Mouse (Mus musculus) limb, embryonic 11.5 days (tissue): Measurements from ENCODE around the gene Adcy1. TPM values are rescaled to one million over a fixed set of nuclear protein-coding genes. Genes with fewer than 3 reads are reported as not detected.

Source experiments
- ATAC-seq: fragments of 200-750 bp; cut with Nextera tagmentation; 2 replicates; pipeline ENCODE4 v1.8.0; 2017; ENCODE audit warnings: low read depth; ENCODE audit not compliant: insufficient number of reproducible peaks, low FRiP score, low TSS enrichment
- DNase-seq: peaks from one replicate; pipeline ENCODE4 v3.0.0-alpha.2; 2015; ENCODE audit warnings: low spot score
- H3K27ac ChIP-seq: fragments of 300-500 bp; sonication (generic); replicated peaks from 2 replicates; pipeline ENCODE4 v1.5.1; 2014; ENCODE audit warnings: low read depth, mild to moderate bottlenecking, low read length
- H3K27me3 ChIP-seq: fragments of 300-500 bp; sonication (generic); 2 replicates; pipeline ENCODE4 v1.6.1; 2014; ENCODE audit warnings: mild to moderate bottlenecking, low read length, mixed read lengths; ENCODE audit not compliant: control insufficient read depth, insufficient read depth
- H3K36me3 ChIP-seq: fragments of 300-500 bp; sonication (generic); 2 replicates; pipeline ENCODE4 v1.6.1; 2014; ENCODE audit warnings: mild to moderate bottlenecking, low read length, moderate library complexity, mixed read lengths; ENCODE audit not compliant: control insufficient read depth, insufficient read depth
- H3K4me1 ChIP-seq: fragments of 300-500 bp; sonication (generic); 2 replicates; pipeline ENCODE4 v1.6.1; 2014; ENCODE audit warnings: low read length, mixed read lengths; ENCODE audit not compliant: control insufficient read depth, insufficient read depth
- H3K4me2 ChIP-seq: fragments of 300-500 bp; sonication (generic); 2 replicates; pipeline ENCODE4 v1.6.1; 2014; ENCODE audit warnings: low read depth, mild to moderate bottlenecking, moderate library complexity; ENCODE audit not compliant: severe bottlenecking
- H3K4me3 ChIP-seq: fragments of 300-500 bp; sonication (generic); 2 replicates; pipeline ENCODE4 v1.5.1; 2014; ENCODE audit warnings: low read depth, low read length
- H3K9ac ChIP-seq: fragments of 300-500 bp; sonication (generic); 2 replicates; pipeline ENCODE4 v1.6.1; 2014; ENCODE audit warnings: mild to moderate bottlenecking, low read length
- H3K9me3 ChIP-seq: fragments of 300-500 bp; sonication (generic); 2 replicates; pipeline ENCODE4 v1.6.1; 2016; ENCODE audit warnings: low read length; ENCODE audit not compliant: control insufficient read depth
- WGBS: fragments of 180-500 bp; shearing (Covaris S2); extraction: QIAGEN DNeasy Blood & Tissue Kit; methylation state at CpG from one replicate; pipeline ENCODE4 v1.1.7; 2014; 5-methylcytosine and 5-hydroxymethylcytosine counted together
- polyA plus RNA-seq: library from polyadenylated mRNA; unstranded; fragments of >200 nt; fragmentation: Nextera tagmentation; extraction: Ambion mirVana; gene quantifications from 2 replicates; pipeline ENCODE4 v1.2.1, GENCODE M21; 2014

Gene Adcy1
- polyA plus RNA-seq, 1 experiment from 2014 or later = 0.92 TPM

DNA sequence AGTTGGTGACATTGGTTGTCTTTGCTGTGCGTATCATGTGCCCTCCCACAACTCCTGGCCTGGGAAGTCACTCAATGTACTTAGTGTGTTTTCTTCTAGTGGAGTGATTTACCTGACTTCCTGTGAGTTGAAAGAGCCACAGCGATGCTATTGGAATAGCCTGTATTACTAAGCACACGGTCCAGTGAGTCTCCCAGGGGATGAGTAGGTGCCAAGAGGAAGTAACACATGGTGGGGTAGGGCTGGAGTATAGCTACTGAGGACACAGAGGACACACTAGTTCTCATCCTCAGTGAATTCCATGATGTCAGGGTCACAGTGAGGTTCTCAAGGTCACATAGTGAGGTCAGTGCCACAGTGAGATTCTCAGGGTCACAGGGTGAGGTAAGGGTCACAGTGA lies 13.2 kb downstream of the Adcy1 start:
- H3K27me3 ChIP-seq = no peaks in the 10 kb centered on the region
- H3K27ac ChIP-seq = no peak overlapping the region
- H3K36me3 ChIP-seq = no peaks in the 10 kb centered on the region
- H3K4me3 ChIP-seq = no peak overlapping the region
- no peaks in the 10 kb centered on the region for H3K9me3 ChIP-seq
- DNase-seq (no peak), ATAC-seq (no peak)
- H3K9ac ChIP-seq = no peak overlapping the region
- 78% methylated on average over 3 of the region's 3 CpGs for WGBS
- no peaks in the 10 kb centered on the region for H3K4me1 ChIP-seq
- H3K4me2 ChIP-seq = no peak overlapping the region

DNA sequence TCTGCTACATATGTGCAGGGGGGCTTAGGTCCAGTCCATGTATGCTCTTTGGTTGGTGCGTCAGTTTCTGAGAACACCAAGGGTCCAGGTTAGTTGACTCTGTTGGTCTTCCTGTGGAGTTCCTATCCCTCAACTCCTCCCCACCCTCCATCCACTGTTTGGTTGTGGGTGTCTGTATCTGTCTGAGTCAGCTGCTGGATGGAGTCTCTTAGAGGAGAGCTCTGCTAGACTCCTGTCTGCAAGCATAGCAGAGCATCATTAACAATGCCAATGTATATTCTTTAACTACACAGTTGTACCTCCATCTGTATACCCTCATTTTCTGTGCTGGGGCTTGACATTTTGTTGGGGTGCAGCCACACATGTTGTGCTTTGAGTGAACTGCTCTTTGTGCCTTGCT lies 18.6 kb downstream of the Adcy1 start:
- H3K27me3 ChIP-seq = no peaks in the 10 kb centered on the region
- DNase-seq (no peak), ATAC-seq (no peak)
- no peaks in the 10 kb centered on the region for H3K4me1 ChIP-seq
- no peaks in the 10 kb centered on the region for H3K9me3 ChIP-seq
- H3K4me3 ChIP-seq = no peak overlapping the region
- no peak overlapping the region for H3K9ac ChIP-seq
- 94% methylated on average over 1 of the region's 1 CpGs for WGBS
- H3K36me3 ChIP-seq = no peaks in the 10 kb centered on the region
- no peak overlapping the region for H3K27ac ChIP-seq
- H3K4me2 ChIP-seq = no peak overlapping the region

DNA sequence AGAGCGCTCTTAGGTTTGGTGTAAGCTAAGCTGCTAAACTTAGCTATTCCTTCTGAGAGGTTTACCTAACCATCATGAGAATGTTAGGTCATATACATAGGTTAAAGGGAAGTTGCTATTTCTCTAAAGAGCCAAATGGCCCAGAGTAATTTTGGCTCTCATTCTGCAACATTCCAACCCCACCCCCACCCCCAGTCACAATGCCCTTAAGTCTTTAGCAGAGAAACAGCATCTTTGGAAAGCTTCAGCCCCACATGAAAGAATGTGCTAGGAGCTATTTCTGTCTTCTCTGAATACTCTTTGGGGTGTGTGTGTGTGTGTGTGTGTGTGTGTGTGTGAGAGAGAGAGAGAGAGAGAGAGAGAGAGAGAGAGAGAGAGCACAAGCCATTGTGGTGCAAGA lies 20.6 kb downstream of the Adcy1 start:
- DNase-seq (no peak), ATAC-seq (no peak)
- H3K27me3 ChIP-seq = no peaks in the 10 kb centered on the region
- H3K4me3 ChIP-seq = no peak overlapping the region
- 100% methylated on average over 1 of the region's 1 CpGs for WGBS
- H3K4me1 ChIP-seq = no peaks in the 10 kb centered on the region
- no peak overlapping the region for H3K27ac ChIP-seq
- no peaks in the 10 kb centered on the region for H3K9me3 ChIP-seq
- no peaks in the 10 kb centered on the region for H3K36me3 ChIP-seq
- H3K9ac ChIP-seq = no peak overlapping the region
- no peak overlapping the region for H3K4me2 ChIP-seq

DNA sequence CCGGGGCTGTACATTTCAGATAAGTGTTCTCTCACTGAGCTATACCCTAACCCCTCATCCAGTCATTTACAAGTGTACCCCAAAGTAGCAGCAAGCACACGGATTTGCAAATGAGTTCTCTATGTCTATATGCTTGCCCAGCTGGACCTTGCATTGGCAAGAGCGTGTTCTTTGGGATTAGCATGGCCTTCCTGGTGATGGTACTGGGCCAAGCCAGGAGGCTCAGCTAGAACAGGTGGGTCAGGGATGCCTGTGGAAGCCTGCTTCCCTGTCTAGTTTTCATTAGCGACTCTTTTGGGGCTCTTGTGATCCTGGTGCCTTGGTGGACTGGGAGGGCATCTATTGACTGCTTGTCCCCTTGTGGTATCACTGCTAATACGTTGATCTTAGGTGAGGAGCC lies 21.9 kb downstream of the Adcy1 start:
- no peak overlapping the region for H3K9ac ChIP-seq
- H3K4me3 ChIP-seq = no peak overlapping the region
- 90% methylated on average over 5 of the region's 5 CpGs for WGBS
- no peaks in the 10 kb centered on the region for H3K4me1 ChIP-seq
- no peak overlapping the region for H3K4me2 ChIP-seq
- H3K9me3 ChIP-seq = no peaks in the 10 kb centered on the region
- H3K27ac ChIP-seq = no peak overlapping the region
- no peaks in the 10 kb centered on the region for H3K27me3 ChIP-seq
- ATAC-seq (no peak), DNase-seq (no peak)
- H3K36me3 ChIP-seq = no peaks in the 10 kb centered on the region

DNA sequence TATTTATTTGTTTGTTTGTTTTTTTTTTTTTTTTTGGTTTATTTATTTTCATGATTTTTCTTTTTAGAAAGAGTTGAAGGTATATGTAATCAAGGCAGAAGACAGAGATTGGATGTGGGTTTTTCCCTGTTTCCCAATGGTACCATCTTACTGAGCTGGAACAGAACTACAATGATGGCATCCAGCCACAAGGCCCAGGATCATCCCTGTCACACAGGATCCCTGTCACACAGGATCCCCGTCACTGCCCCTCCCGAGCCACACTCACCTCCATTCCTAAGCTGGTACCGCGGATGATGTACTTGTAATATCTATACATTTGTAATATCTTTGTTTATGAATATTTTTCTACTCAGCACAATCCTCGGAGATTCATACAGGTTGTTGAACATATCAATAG lies 27.8 kb downstream of the Adcy1 start:
- WGBS = 95% methylated on average over 5 of the region's 5 CpGs
- Histone ChIP-seq H3K9ac (no peak overlapping the region), H3K4me2 (no peak overlapping the region), H3K9me3 (no peaks in the 10 kb centered on the region), H3K27me3 (no peaks in the 10 kb centered on the region), H3K4me1 (no peaks in the 10 kb centered on the region), H3K4me3 (no peak overlapping the region), H3K27ac (no peak overlapping the region), H3K36me3 (no peaks in the 10 kb centered on the region)
- ATAC-seq (no peak), DNase-seq (no peak)

DNA sequence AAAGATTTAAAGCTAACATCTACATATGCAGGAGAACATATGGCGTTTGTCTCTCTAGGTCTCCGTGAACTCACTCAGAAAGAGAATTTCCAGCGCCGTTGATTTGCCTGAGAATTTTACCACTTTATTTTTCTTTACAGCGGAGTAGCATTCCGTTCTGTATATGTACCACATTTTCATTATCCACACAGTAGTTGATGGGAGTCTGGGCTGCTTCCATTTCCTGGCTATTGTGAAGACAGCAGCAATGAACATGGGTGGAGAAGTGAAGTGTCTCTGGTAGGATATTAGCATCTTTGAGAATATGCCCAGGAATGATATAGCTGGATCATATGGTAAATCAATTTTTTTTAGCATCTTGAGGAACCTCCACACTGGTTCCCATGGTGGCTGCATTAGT lies 31.6 kb downstream of the Adcy1 start:
- Histone ChIP-seq H3K4me1 (no peaks in the 10 kb centered on the region), H3K9ac (no peak overlapping the region), H3K4me3 (no peak overlapping the region), H3K9me3 (no peaks in the 10 kb centered on the region), H3K27ac (no peak overlapping the region), H3K36me3 (no peaks in the 10 kb centered on the region), H3K4me2 (no peak overlapping the region), H3K27me3 (no peaks in the 10 kb centered on the region)
- WGBS = 95% methylated on average over 6 of the region's 6 CpGs
- no peak for DNase-seq
- no peak for ATAC-seq

DNA sequence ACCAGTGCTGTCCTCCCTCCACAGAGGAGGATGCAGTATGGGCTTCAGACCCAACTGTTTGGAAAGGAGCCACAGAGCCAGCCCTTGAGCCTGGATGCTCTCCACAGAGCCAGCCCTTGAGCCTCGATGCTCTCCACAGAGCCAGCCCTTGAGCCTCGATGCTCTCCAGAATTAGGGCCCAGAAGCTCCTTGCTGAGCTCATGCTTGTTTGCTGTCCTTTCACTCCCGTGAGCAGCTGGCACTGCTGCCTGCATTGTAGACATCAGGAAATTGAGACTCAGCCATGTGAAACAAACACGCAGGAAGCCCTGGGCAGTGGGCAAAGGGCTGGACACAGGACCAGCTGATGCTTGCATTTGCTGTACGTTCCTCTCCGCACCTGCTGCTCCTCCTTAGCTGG lies 38.4 kb downstream of the Adcy1 start:
- H3K27me3 ChIP-seq = no peaks in the 10 kb centered on the region
- H3K4me2 ChIP-seq = no peak overlapping the region
- ATAC-seq (no peak), DNase-seq (no peak)
- no peaks in the 10 kb centered on the region for H3K36me3 ChIP-seq
- no peaks in the 10 kb centered on the region for H3K9me3 ChIP-seq
- no peaks in the 10 kb centered on the region for H3K4me1 ChIP-seq
- H3K4me3 ChIP-seq = no peak overlapping the region
- no peak overlapping the region for H3K27ac ChIP-seq
- H3K9ac ChIP-seq = no peak overlapping the region
- 85% methylated on average over 6 of the region's 6 CpGs for WGBS

DNA sequence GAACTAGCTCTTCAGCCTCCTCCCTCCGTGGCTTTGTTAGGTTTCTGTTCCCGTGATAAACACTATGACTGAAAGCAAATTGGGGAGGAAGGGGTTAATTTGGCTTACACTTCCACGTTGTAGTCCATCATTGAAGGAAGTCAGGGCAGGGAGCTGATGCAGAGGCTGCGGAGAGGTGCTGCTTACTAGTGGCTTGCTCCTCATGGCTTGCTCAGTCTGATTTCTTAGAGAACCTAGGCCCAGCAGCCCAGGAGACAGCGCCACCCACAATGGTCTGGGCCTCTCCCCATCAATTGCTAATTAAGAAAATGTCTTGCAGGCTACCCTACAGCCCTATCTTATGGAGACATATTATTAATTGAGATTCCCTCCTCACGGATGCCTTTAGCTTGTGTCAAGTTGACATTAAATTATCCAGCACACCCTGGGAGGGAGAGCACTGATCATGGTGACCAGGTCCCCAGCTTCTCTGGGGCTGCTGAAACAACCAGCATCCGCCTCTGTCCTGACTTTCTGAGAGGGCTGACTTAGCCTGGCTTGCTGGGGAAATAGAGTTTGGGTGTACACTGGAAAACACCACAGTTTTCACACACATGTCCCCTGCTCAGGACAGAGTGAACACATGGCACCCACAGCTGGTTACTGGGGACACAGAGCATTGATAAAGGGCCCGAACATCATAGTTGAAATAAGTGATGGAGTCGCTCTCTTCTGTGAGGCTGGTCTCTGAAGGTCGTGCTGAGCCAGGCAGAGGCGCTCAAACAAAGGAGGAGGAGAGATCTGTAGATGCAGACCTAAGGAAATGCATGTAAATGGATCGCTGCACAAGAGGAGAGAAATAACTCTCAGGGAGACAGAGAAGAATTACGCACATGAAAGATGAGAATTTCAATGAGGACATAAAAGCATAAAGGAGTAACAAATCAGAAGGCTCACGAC lies 39.2 kb downstream of the Adcy1 start:
- no peaks in the 10 kb centered on the region for H3K9me3 ChIP-seq
- ATAC-seq = no peak
- WGBS = 73% methylated on average over 14 of the region's 14 CpGs
- no peak overlapping the region for H3K4me3 ChIP-seq
- no peak for DNase-seq
- H3K27me3 ChIP-seq = no peaks in the 10 kb centered on the region
- no peak overlapping the region for H3K9ac ChIP-seq
- H3K36me3 ChIP-seq = no peaks in the 10 kb centered on the region
- no peak overlapping the region for H3K27ac ChIP-seq
- no peak overlapping the region for H3K4me2 ChIP-seq
- H3K4me1 ChIP-seq = no peaks in the 10 kb centered on the region

DNA sequence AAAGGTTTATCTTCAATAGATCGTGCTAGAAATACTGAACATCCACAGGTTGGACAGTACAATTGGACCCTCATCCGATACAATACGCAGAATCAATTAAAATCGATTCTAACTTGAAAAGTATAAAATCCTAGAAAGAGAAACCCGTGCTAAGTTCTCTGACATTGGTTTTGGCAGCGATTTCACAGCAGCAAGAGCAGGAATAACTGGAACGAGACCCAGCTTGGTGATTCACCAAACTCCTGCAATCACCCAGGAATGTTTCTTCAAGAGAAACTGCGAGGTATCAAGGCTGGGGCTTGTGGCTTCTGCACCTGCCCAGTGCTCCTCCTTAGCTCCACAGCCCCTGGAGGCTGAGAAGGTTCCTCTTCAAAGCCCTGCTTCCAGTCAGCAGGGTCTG lies 42.0 kb downstream of the Adcy1 start:
- no peak overlapping the region for H3K4me3 ChIP-seq
- H3K4me2 ChIP-seq = no peak overlapping the region
- DNase-seq (no peak), ATAC-seq (no peak)
- H3K4me1 ChIP-seq = no peaks in the 10 kb centered on the region
- no peaks in the 10 kb centered on the region for H3K9me3 ChIP-seq
- H3K27ac ChIP-seq = no peak overlapping the region
- no peaks in the 10 kb centered on the region for H3K36me3 ChIP-seq
- WGBS = 91% methylated on average over 8 of the region's 8 CpGs
- no peaks in the 10 kb centered on the region for H3K27me3 ChIP-seq
- no peak overlapping the region for H3K9ac ChIP-seq
